In the genomic region with DNA sequence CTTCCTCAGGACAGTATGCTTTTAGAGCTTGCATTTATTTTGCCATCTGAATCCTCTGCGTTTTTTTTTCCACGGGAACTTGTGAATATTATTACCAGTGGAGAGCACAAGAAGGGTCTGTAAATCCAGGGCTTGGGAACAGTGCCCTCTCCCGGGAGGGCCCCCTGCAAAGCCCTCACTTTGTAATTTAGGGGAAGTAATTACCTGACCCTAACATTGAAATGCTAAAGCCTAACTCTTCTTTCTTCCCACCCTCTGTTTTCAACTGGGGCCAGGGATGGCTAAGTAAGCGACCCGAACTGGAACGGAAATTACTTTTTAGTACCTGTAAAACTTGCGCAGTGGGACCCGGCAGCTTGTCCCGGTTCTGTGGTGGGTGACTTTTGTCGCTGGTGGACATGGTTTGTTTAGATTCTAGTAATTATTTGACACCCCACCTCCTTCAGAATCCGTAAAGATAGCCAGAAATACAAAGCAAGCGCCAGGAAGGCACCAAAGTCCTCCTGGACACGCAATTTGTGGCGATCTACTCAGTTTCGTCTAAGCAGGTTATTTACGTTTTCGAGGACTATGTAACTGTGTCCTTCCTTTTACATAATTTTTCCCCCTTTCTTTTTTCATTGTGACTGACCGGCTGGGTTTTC, we compare ENCODE assay signal across 8 mouse cellular contexts. TPM values are rescaled to one million over a fixed set of nuclear protein-coding genes. Genes with fewer than 3 reads are reported as not detected.
DNase-seq lines count a peak whose midpoint lies in the region; ATAC-seq and TF ChIP-seq lines count a peak whose summit lies in the region.

No protein-coding gene starts in this region.

- 3% methylated on average over 18 of the region's 18 CpGs for WGBS in liver, postnatal 0 days (ENCODE audit: insufficient replicate concordance)

- no peaks in the 10 kb centered on the region for H3K36me3 ChIP-seq in liver, postnatal 0 days (replicated peaks; ENCODE audit: insufficient read depth, low read length)

- TF ChIP-seq CTCF in liver, postnatal 0 days (IDR thresholded peaks at IDR 0.05; ENCODE audit: low read depth), result no peak

- H3K9me3 ChIP-seq in liver, postnatal 0 days (ENCODE audit: low read length), result no peaks in the 10 kb centered on the region

- H3K4me2 ChIP-seq in liver, postnatal 0 days (ENCODE audit: low read depth, low read length), result peak overlapping the region; percentile 65

- peaks cover 8% of the 10 kb centered on the region for H3K4me1 ChIP-seq in liver, postnatal 0 days (ENCODE audit: insufficient read depth)

- H3K4me3 ChIP-seq in liver, postnatal 0 days (ENCODE audit: low read depth, low read length), result peak overlapping the region; percentile 35

- peak; percentile 58 to 61 for DNase-seq in cerebellum, postnatal 14 days
- DNase-seq in cerebellum, adult 9-11 months, result no peak
- peak; percentile 47 for DNase-seq in ES-CJ7 (ENCODE audit: low read depth, low spot score)
- no peak for DNase-seq in liver, postnatal 0 days
- no peak for DNase-seq in thymus, postnatal 4 days
- DNase-seq in layer of hippocampus, postnatal 25 days (ENCODE audit: extremely low spot score in 1 of 2, low spot score in 1 of 2), result no peak
- no peak for DNase-seq in c-Kit-positive CD71-positive TER-119-positive erythroid progenitor cells, embryonic 14.5 days (ENCODE audit: low spot score)

- no peak overlapping the region for H3K9ac ChIP-seq in liver, postnatal 0 days (replicated peaks)

- no peak overlapping the region for H3K27ac ChIP-seq in liver, postnatal 0 days (ENCODE audit: low read depth)

- peak; percentile 3 to 7; a peak in 1 of 4 replicates for ATAC-seq in hematopoietic stem cell, adult 5-6 weeks (replicated peaks in 1 of 2; ENCODE audit: insufficient read depth in 1 of 2, low FRiP score in 2 of 2, low TSS enrichment in 1 of 2, low read depth in 1 of 2, poor library complexity in 2 of 2, severe bottlenecking in 2 of 2)
- no peak for ATAC-seq in liver, postnatal 0 days

- peaks cover 37% of the 10 kb centered on the region for H3K27me3 ChIP-seq in liver, postnatal 0 days (ENCODE audit: insufficient read depth, low read length)

- TF ChIP-seq EP300 in liver, postnatal 0 days (IDR thresholded peaks at IDR 0.05; ENCODE audit: low read depth), result no peak

RNA-seq across cellular contexts. Expression of a gene that starts 44.9 kb away (rescaled TPM):
- total RNA-seq in hematopoietic stem cell, adult 5-6 weeks (2017), result not detected in 2 replicates
- polyA plus RNA-seq in liver, postnatal 0 days (2015; fragmentation: Nextera tagmentation; extraction: Ambion mirVana), result not detected in 2 replicates
- total RNA-seq in layer of hippocampus, postnatal 25 days (2021), result under 1 TPM; 0.12 to 0.42 TPM

RNA-seq across cellular contexts. Expression of a gene that starts 59.5 kb away (rescaled TPM):
- not detected in 2 replicates for total RNA-seq in hematopoietic stem cell, adult 5-6 weeks (2017)
- polyA plus RNA-seq in liver, postnatal 0 days (2015; fragmentation: Nextera tagmentation; extraction: Ambion mirVana), result not detected in 2 replicates
- 1 to 10 TPM; 3.3 to 6.2 TPM for total RNA-seq in layer of hippocampus, postnatal 25 days (2021)

Comparison
In these comparisons a context has a peak if more than half of its experiments do, and no peak if none do; other contexts are left out.
1. DNase-seq: peak in cerebellum, postnatal 14 days (2 of 2) and ES-CJ7 (single experiment); none in cerebellum, adult 9-11 months (single experiment), liver, postnatal 0 days (single experiment), thymus, postnatal 4 days (single experiment), layer of hippocampus, postnatal 25 days (0 of 2) and c-Kit-positive CD71-positive TER-119-positive erythroid progenitor cells, embryonic 14.5 days (single experiment).